Mouse (Mus musculus) neural tube, embryonic 11.5 days (tissue): ENCODE results near the gene Kdsr. TPM values are rescaled to one million over a fixed set of nuclear protein-coding genes. Genes with fewer than 3 reads are reported as not detected.

Experiments used
- ATAC-seq: fragments of 200-750 bp; cut with Nextera tagmentation; 2 replicates; pipeline ENCODE4 v1.8.0; 2017; ENCODE audit warnings: moderate number of reproducible peaks, mild to moderate bottlenecking, moderate TSS enrichment, moderate library complexity; ENCODE audit not compliant: insufficient read depth, low FRiP score, low TSS enrichment
- DNase-seq: peaks from one replicate; pipeline ENCODE4 v3.0.0-alpha.2; 2015; ENCODE audit warnings: low spot score
- H3K27ac ChIP-seq: fragments of 300-500 bp; sonication (generic); 2 replicates; pipeline ENCODE4 v1.5.1; 2014; ENCODE audit warnings: low read depth, mild to moderate bottlenecking, low read length
- H3K27me3 ChIP-seq: fragments of 300-500 bp; sonication (generic); 2 replicates; pipeline ENCODE4 v1.6.1; 2014; ENCODE audit warnings: mild to moderate bottlenecking, low read length, mixed read lengths; ENCODE audit not compliant: control insufficient read depth, insufficient read depth
- H3K36me3 ChIP-seq: fragments of 300-500 bp; sonication (generic); 2 replicates; pipeline ENCODE4 v1.6.1; 2014; ENCODE audit warnings: mild to moderate bottlenecking, low read length, moderate library complexity, mixed read lengths; ENCODE audit not compliant: control insufficient read depth, insufficient read depth
- H3K4me1 ChIP-seq: fragments of 300-500 bp; sonication (generic); 2 replicates; pipeline ENCODE4 v1.6.1; 2014; ENCODE audit warnings: low read length, mixed read lengths; ENCODE audit not compliant: control insufficient read depth, insufficient read depth
- H3K4me2 ChIP-seq: fragments of 300-500 bp; sonication (generic); 2 replicates; pipeline ENCODE4 v1.6.1; 2014; ENCODE audit warnings: low read depth, mild to moderate bottlenecking, moderate library complexity
- H3K4me3 ChIP-seq: fragments of 300-500 bp; sonication (generic); 2 replicates; pipeline ENCODE4 v1.5.1; 2014; ENCODE audit warnings: low read depth, low read length
- H3K9ac ChIP-seq: fragments of 300-500 bp; sonication (generic); 2 replicates; pipeline ENCODE4 v1.6.1; 2014; ENCODE audit warnings: mild to moderate bottlenecking, low read length
- H3K9me3 ChIP-seq: fragments of 300-500 bp; sonication (generic); 2 replicates; pipeline ENCODE4 v1.6.1; 2016; ENCODE audit warnings: low read length; ENCODE audit not compliant: control insufficient read depth
- WGBS: fragments of 180-500 bp; shearing (Covaris S2); extraction: QIAGEN DNeasy Blood & Tissue Kit; methylation state at CpG from one replicate; pipeline ENCODE4 v1.1.7; 2014; 5-methylcytosine and 5-hydroxymethylcytosine counted together
- polyA plus RNA-seq: library from polyadenylated mRNA; unstranded; fragments of >200 nt; fragmentation: Nextera tagmentation; extraction: Ambion mirVana; gene quantifications from 2 replicates; pipeline ENCODE4 v1.2.1, GENCODE M21; 2014

Gene Kdsr
- polyA plus RNA-seq, 1 experiment from 2014 or later = 8.0 TPM

DNA sequence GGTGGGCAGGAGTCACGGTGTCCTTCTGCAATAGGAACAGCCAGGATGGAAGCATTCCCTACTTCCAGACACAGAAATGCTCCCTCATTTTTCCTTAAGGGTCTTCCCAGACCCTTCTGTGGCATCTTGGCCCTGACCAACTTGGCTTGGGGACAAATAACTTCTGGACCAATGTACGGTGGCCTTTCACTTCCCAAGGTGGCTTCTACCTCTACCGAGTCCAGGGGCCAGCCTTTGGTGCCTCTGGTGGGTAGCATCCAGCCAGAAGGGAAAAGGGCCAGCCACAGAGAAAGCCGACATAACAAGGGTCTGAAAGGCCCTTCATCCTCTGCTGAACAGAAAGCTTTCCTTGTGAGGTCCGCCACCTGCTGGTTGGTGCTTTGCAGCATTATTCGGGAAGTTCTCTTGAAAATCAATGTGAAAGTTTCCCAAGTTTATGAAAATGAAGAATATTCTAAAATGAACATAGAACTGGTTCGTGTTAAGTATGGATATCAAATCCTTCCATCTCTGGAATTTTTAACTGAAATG is 42.4 kb downstream of the Kdsr start:
- Histone ChIP-seq H3K4me1 (peaks cover 4% of the 10 kb centered on the region; the same call in 1 of the 2 replicates), H3K4me2 (no peak overlapping the region), H3K27me3 (no peaks in the 10 kb centered on the region), H3K27ac (no peak overlapping the region), H3K9me3 (no peaks in the 10 kb centered on the region), H3K36me3 (no peaks in the 10 kb centered on the region), H3K4me3 (no peak overlapping the region), H3K9ac (no peak overlapping the region)
- no peak for ATAC-seq
- peak; percentile 78 for DNase-seq
- 37% methylated on average over 7 of the region's 7 CpGs for WGBS

DNA sequence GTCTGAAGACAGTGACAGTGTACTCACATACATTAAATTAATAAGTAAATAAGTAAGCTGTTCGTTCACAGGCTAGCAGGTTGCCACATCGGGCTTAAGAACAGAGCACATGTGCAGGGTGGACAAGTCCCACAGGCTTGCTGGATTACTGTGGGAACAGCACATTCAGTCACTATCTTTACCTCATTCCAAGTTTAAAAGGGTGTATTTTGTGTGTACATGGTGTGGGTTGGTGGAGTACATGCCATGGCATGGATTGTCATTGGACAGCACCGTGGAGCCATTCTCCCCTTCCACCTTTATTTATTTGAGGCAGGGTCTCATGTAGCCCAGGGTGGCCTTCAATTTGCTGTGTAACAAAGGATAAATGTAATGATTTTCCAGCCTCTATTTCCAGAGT is 43.4 kb downstream of the Kdsr start:
- ATAC-seq (no peak), DNase-seq (no peak)
- Histone ChIP-seq H3K27ac (no peak overlapping the region), H3K9me3 (no peaks in the 10 kb centered on the region), H3K4me2 (no peak overlapping the region), H3K27me3 (no peaks in the 10 kb centered on the region), H3K36me3 (no peaks in the 10 kb centered on the region), H3K4me3 (no peak overlapping the region), H3K4me1 (peaks cover 8% of the 10 kb centered on the region; the same call in 1 of the 2 replicates), H3K9ac (no peak overlapping the region)
- WGBS = 88% methylated on average over 3 of the region's 3 CpGs

- DNase-seq (no peak), ATAC-seq (no peak)
- no peak overlapping the region for H3K4me3 ChIP-seq
- no peaks in the 10 kb centered on the region for H3K9me3 ChIP-seq
- no peaks in the 10 kb centered on the region for H3K36me3 ChIP-seq
- peaks cover 8% of the 10 kb centered on the region; the same call in 1 of the 2 replicates for H3K4me1 ChIP-seq
- H3K4me2 ChIP-seq = no peak overlapping the region
- no peaks in the 10 kb centered on the region for H3K27me3 ChIP-seq
- no peak overlapping the region for H3K27ac ChIP-seq
- H3K9ac ChIP-seq = no peak overlapping the region
- WGBS = 88% methylated on average over 13 of the region's 13 CpGs
Observed at GRCm38 (mm10) chr1:106715111-106716083, 44.1 kb downstream of the Kdsr start.

DNA sequence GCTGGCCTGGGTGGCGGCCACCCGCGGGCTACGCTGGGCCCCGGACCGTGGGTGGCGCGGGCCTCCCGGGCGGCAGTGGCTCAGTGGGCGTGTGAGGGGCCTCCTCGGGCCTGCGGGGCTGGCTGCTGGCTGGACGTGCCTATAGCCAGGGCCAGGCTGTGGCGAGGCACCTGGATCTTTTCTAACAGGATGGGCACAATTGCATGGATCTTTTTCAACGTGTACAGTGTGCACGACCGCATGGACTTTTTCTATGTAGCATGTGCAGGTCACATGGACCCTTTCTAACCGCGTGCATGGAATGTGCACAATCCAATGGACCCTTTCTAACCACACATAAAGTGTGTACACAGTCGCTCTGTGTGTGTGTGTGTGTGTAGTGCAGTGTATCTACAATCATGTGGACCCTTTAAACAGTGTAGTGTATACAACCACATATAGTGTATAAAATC is 45.0 kb downstream of the Kdsr start:
- H3K4me2 ChIP-seq = peak overlapping the region; percentile 75
- no peaks in the 10 kb centered on the region for H3K36me3 ChIP-seq
- peak overlapping the region; percentile 92 for H3K9ac ChIP-seq
- peak overlapping the region; percentile 83 for H3K27ac ChIP-seq
- no peaks in the 10 kb centered on the region for H3K9me3 ChIP-seq
- H3K4me1 ChIP-seq = peaks cover 8% of the 10 kb centered on the region; the same call in 1 of the 2 replicates
- peak overlapping the region; percentile 74 for H3K4me3 ChIP-seq
- peak; percentile 56 for DNase-seq
- peak; percentile 74 for ATAC-seq
- H3K27me3 ChIP-seq = no peaks in the 10 kb centered on the region
- WGBS = 8% methylated on average over 21 of the region's 21 CpGs

- Histone ChIP-seq H3K4me2 (peak within 1 kb of the TSS; percentile 75), H3K4me1 (peaks cover 8% of the 10 kb centered on the region; the same call in 1 of the 2 replicates), H3K36me3 (no peaks in the 10 kb centered on the region), H3K9me3 (no peaks in the 10 kb centered on the region), H3K27ac (peak within 1 kb of the TSS; percentile 83), H3K9ac (peak within 1 kb of the TSS; percentile 92), H3K27me3 (no peaks in the 10 kb centered on the region), H3K4me3 (peak within 1 kb of the TSS; percentile 74)
- whole genome bisulfite sequencing = under 1% methylated on average over 41 of the region's 95 CpGs
- ATAC-seq (peak; percentile 81), DNase-seq (peak; percentile 81)
Observed at GRCm38 (mm10) chr1:106713621-106714529, 45.7 kb downstream of the Kdsr start, which contains the start of gene Bcl2. TSS of gene Bcl2 (minus strand) at chr1:106714274.

DNA sequence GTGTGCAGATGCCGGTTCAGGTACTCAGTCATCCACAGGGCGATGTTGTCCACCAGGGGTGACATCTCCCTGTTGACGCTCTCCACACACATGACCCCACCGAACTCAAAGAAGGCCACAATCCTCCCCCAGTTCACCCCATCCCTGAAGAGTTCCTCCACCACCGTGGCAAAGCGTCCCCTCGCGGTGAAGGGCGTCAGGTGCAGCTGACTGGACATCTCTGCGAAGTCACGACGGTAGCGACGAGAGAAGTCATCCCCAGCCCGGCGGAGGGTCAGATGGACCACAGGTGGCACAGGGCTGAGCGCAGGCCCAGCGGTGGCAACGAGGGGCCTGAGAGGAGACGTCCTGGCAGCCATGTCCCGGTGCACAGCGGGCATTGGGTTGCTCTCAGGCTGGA is 47.2 kb downstream of the Kdsr start:
- Histone ChIP-seq H3K4me2 (peak overlapping the region; percentile 75), H3K27ac (no peak overlapping the region), H3K27me3 (no peaks in the 10 kb centered on the region), H3K9me3 (no peaks in the 10 kb centered on the region), H3K4me3 (peak overlapping the region; percentile 74), H3K9ac (peak overlapping the region; percentile 32), H3K36me3 (no peaks in the 10 kb centered on the region), H3K4me1 (peaks cover 8% of the 10 kb centered on the region; the same call in 1 of the 2 replicates)
- DNase-seq (peak; percentile 47), ATAC-seq (0 out of 2 replicates have a peak, but pooled peaks have one; percentile 3)
- WGBS = 10% methylated on average over 21 of the region's 22 CpGs

GRCm38 (mm10) chr1:106711356-106712125 is 48.0 kb downstream of the Kdsr start:
- Histone ChIP-seq H3K9ac (no peak overlapping the region), H3K4me2 (peak overlapping the region; percentile 75), H3K9me3 (no peaks in the 10 kb centered on the region), H3K27me3 (no peaks in the 10 kb centered on the region), H3K4me1 (peaks cover 8% of the 10 kb centered on the region; the same call in 1 of the 2 replicates), H3K36me3 (no peaks in the 10 kb centered on the region), H3K4me3 (no peak overlapping the region), H3K27ac (no peak overlapping the region)
- ATAC-seq = no peak
- DNase-seq = peak; percentile 9
- WGBS = 78% methylated on average over 12 of the region's 12 CpGs
